Mouse (Mus musculus) gastrocnemius, postnatal 4 days (tissue): Measurements from ENCODE around the gene Eif1b. TPM values are rescaled to one million over a fixed set of nuclear protein-coding genes. Genes with fewer than 3 reads are reported as not detected.
"Not testable (repeated sequence)": the region's sequence is repeated elsewhere in the genome, so short reads cannot be mapped to it uniquely, and the experiment has no call there.

Experiments
- DNase-seq, 2 experiments: peaks; one replicate each; pipeline ENCODE4 v3.0.0; 2021 to 2022; ENCODE audit warnings: low spot score in 2 of 2, mixed read lengths in 2 of 2
- total RNA-seq, 2 experiments: library from RNA; stranded (reverse); gene quantifications; 2 replicates each; pipeline ENCODE4 v1.2.3; 2021

The Eif1b gene
- total RNA-seq, 2 experiments from 2014 or later: 47.9 to 50.9 TPM

DNA sequence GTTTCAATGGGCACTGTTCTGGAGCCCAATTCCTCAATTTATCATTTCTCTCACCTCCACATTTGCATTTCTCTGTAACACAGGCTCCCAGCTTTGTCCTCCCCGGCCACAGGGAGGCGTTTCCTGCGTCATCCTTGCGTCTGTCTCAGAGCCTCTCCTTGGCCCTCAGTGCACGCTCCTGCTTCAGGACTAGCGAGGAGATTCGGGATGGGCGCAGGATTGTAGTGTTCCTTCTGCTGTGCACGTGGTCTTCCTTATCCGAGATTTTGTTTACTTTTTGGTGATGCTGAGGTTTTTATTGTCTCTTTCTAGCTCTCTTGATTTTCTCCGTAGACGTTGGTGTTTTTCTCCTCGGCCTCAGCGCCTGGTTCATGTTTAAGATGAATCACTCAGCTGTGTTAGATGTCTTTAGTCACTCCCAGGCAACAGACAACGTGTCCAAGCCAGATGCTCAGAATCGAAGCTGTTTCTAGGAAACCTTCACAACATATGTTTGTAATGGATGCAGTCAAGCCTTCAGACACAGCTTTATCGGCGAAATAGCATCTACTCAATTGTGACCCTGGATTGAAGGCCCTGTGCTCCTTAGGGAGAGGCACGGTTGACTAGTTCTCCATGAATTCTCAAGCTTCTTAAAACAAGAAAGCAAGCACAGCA is 27.6 kb downstream of the Eif1b start:
- no peak for DNase-seq

DNA sequence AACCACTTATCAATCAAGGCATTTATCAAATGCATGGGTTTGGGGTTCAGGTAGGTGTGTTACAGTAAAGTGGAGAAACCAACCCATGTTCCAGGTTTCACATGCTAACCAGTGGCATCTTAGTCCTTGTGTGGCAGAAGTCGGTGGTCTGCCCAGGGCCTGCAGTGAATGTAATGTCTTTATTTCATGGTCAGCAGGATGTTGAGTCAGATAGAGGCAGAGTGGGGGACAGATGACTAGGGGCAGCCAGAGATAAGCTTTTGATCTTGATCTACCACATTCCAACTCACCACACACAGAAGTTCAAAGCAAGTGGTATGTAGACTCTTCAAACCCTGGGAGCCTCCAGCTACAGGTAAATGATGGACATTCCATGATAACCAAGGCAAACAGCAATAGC is 29.1 kb downstream of the Eif1b start:
- DNase-seq: no peak

DNA sequence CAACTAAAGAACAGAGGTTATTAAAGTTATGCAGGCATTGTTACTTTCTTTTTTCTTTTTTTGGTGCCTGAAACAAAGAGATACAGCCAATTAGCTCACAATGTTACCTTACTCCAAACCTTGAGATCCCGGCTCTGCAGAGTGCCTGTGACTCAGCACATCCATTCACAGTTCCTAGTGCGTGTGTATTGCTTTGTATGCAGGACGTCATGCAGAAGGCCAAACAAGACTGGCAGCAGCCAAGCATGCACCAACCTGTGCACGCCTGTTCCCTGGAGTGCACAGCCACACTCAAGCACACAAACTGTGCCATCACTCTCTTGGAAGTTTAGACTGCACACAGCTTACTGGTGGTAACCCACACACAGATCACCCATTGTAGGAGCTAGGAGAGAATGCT is 35.2 kb downstream of the Eif1b start:
- no peak for DNase-seq

DNA sequence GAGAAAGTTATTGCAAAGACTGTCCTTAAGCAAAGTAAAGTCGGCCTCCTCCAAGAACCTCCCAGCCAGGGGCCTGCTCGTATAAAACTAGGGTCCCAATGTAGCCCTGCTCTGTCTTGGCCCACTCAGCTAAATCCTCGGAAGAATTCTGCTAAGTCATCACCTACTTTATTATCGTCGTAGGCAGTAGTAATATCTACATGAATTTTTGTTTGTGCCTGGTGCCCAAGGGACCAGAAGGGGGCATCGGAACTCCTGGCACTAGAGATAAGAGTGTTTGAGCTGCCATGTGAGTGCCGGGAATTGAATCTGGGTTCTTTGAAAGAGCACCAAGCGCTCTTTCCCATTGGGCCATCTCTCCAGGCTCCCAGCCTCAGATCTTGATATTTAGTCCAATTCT is 35.9 kb downstream of the Eif1b start:
- DNase-seq: no peak

DNA sequence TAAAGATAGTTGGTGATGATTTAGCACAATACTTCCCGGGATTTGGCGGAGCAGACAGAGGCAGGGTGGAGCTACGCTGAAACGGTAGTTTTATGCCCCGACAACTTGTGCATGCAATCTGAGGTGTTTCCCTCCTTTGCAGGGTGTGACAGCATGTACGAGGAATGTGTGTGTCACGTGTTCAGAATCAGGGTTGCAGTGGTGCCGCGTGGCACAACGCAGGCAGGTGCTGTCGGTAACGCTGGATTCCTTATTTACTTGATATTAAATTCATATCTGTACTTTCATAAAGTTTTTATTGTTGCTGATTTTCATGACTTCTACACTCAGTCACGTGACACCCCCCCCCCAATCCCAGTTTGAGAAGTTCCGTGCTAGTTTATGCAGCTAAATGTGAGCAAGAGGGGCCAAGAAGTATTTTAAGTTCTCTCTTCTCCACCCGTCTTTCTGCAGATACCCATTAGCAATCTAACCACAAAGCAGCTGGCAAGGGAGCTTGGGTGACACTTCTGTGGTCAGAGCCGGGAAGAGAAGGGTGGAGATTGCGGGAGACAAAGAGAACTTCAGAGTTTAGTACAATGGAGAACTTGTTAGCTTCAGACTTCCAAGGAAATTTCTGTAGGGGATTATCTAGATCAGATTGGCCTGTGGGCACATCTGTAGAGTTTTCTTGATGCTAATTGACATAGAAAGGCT is 36.9 kb downstream of the Eif1b start:
- DNase-seq: no peak

DNA sequence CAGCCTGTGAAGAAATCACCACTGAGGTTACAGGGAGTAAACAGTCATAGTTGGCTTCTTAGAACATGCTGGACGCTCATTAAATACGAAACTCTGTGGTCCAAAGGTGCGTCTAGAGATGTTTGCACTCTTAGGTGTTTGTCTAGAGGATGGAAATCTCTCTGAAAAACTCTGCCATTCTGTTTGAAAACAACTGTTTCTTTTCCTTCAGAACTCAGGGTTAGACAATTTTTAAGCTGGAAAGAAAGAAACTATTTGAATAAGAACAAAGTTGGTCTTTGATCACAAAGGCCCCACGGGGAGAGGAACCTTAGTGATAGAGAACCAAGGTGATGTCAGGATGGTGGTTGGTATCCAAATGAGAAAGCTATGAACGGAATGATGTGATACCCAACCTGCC is 38.4 kb downstream of the Eif1b start:
- DNase-seq: no peak

DNA sequence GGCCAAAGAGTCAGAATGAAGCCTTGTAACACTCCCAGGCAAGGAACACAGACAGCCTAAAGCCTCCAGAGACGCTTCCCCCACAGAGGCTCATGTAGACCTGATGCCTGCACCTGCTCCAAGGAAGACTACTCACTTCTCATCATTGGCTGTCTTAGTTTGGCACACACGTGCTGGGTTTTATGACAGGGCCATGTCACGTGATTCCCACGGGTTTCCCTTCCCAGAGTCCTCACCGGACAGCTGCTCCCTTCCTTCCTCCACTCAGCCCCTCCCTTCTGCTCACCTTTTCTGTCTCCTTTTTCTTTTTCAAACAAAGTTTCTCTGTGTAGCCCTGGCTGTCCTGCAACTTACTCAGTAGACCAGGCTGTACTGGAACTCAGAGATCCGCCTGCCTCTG is 40.0 kb downstream of the Eif1b start:
- no peak for DNase-seq

DNA sequence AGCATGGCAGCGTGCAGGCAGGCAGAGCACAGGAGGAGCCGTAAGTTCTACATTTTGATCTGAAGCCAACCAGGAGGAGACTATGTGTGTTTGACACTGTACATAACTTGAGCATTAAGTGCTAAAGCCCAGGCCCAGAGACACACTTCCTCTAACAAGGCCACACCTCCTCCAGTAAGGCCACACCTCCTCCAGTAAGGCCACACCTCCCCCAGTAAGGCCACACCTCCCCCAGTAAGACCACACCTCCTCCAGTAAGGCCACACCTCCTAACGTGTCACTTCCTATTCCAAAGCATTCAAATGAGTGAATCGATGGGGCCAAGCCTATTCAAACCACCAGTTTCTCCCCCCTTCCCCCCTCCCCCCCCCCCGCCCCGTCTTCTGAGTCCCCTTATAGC is 40.7 kb downstream of the Eif1b start:
- no peak for DNase-seq

DNA sequence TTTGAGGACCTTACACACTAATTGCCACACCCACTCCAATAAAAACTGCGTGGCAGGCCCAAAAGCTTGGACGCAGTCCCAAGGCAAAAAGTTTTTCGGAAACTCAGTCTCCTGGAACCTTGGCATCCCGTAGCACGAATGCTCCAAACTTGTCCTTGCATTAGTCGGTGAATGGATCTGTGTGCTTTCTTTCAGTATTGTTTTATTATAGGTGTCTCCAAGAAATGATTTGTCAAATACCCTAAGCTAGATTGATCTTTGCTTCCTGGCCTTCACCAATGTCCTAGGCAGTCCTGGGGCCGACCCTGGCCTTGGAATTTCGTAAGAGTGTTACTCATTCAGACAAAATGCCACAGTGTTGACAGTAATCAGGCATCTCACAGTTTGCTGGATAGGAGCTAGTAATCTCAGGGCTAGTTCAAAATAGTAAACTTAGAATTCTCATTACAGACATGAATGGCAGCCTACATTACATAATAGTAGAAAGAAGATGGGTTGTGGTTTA is 41.5 kb downstream of the Eif1b start:
- not testable (repeated sequence) for DNase-seq

DNA sequence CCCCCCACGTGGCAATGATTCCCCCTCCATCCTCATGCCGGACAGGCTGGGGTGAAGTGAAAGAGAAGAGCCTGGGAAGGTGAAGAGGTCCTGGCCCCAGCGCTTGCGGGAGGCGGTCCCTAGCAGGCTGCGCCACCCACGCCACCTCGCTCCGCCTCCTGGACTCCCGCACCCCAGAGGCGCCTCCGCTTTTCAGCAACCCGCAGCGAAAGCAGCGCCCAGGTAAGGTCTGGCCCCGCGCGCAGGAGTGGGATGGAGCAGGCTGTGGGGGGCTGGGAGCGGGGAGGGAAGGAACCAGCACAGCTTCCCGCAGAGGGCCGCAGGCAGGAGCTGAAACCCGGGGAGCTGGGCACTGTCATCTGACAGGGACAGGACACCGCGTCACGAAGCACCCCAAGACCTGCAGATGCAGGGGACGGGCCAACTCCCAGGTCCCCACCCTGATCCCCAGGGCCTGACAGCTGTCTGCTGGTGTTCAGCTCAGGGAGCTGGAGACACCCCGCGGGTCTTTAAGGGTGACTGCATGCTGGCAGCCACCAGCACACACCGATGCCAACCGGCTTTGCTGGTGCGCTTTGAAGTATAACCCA is 47.7 kb downstream of the Eif1b start, which contains the start of gene Entpd3:
Gene Entpd3 (plus strand): TSS at position 157 of the 590 bp plus-strand sequence.
- DNase-seq: no peak

DNA sequence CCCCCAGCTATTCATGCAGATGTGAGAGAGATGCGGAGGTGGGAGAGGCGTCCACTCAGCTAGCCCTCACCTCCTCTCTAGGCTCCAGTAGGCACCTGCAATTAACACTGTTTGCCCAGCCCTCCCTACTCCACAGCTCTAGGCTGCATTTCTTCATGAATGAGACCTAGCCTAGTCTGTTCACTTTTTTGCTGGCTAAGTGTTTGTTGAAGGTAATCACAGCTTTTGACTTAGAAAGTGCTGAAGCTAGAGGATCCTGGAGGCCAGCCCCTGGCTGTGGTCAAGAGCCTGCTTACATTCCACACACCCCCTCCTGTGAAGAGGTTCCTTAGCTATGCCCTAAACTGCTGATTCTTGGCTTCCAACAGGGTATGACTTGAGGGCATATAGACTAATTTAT is 49.4 kb downstream of the Eif1b start:
- no peak for DNase-seq

DNA sequence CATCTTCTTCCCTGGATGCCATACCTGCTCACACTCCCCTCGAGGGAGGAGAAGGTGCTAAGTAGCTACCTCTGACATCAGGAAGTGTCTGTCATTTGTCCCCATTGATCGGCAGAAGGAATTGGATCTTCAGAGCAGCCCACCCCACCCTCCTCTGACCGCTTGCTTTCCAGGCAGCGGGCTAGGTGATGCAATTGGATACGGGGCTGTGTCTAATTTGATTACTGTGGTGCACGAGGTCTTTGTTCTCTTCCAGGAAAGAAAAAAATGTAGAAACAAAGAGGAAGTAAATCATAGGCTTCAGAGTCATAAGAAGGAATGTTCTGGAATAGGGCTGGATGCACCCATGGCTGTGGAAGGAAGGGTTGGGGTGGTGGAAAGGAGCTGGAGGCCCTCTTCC is 50.2 kb downstream of the Eif1b start:
- DNase-seq: no peak

Other genes with a start within 250 kb of the Eif1b start
- under 1 TPM; 0.26 to 0.39 TPM for gene Myrip, start 190.7 kb upstream of the Eif1b start, total RNA-seq
- not detected for gene Entpd3, start 47.6 kb downstream of the Eif1b start, total RNA-seq
- gene Rpl14, start 79.2 kb downstream of the Eif1b start, total RNA-seq: 100 to 1,000 TPM; 689 to 696 TPM